Mouse (Mus musculus) fat pad, adult 2 months (tissue): ENCODE measurements around the gene Hivep2.

Source experiments
- DNase-seq: peaks from one replicate; pipeline ENCODE4 v3.0.0-alpha.2; 2011; ENCODE audit warnings: low read depth, low spot score; ENCODE audit errors: extremely low read depth

Hivep2 gene

DNA sequence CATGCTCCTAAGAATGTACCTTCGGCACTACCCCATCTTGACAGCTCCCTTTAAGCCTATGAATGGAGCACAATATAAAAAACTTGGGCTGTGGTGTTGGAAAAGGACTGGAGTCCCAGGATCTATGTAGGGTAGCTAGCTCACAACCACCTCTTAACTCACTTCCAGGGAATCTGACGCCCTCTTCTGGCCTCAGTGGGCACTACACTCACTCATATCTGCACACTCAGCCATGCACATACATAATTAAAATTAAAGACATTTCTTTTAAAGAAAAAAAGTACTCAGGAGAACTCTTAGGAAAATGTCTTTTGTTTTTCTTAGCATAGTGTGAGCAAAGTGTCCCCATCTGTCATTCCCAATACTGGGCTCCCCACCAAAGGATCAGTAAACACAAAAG lies 81.1 kb downstream of the Hivep2 start:
- no peak for DNase-seq

DNA sequence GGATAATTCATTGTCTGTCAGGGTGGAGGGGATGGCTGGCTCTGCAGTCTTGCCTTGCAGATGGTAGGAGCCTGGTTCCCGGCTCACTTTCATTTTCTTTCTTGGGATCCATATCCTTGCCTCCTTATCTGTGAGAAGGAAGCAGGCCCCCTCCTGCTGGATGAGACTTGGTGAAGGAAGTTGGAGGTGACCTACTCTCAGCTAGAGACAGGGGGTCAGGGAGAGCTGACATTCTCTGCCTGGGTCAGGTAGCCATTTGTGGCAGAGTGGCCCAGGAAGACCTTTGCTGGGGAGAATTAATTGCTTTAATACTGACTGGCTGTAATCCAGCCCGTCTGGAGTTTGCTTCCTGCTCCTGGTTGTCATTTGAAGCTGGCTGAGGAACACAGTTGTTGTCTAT lies 81.8 kb downstream of the Hivep2 start:
- no peak for DNase-seq

DNA sequence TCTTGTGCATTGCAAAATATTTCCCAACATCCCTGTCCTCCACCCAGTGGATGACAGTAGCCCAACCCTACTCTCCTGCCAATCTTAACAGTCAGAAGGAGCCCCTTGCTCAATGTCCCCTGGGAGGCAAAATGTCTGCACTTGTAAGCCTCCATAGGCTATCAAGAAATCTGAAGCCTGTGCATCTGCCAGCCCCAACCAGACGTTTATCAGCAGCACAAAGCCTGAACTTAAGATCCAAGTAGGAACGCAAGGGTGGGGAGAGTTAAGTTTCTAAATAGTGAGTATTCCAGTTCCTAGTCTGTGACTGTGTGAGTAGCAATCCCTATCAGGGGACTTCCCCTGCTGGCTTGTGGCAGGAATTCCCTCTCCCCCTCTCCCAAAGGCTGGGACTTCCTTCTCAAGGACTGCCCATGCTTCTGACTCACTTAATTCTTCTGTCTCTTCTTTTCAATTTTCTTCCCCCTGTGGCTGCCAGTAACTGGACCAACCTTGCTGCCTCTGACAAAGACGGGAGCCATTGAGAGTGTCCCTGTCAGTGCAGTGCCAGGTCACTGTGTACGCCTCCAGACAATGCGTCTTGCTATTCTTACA lies 82.5 kb downstream of the Hivep2 start:
- peak; percentile 74 for DNase-seq

DNA sequence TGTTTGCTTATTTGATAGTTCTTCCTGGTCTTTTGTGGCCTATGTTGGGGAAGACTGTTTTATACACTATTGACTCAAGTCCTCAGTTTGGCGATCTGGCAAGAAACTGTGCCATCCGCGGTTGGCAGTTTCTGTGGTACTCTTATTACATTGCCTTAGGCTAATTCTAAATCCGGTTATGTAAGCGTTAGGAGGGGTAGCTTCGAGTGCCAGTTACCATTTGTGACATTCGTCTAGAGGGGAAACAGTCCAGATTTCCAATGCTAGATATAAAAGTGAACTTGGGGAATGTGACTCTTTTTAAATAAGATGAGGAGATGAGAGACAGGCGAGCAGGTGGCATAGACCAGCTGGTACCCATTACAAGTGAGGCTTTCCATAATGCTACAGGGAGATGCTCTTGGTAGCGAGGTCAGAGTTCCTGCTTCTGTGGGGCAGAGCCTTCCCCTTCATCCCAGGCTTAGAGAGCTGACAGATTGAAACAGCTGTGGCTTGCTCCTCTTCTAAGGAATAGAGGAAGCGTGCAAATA lies 83.1 kb downstream of the Hivep2 start:
- DNase-seq: no peak

DNA sequence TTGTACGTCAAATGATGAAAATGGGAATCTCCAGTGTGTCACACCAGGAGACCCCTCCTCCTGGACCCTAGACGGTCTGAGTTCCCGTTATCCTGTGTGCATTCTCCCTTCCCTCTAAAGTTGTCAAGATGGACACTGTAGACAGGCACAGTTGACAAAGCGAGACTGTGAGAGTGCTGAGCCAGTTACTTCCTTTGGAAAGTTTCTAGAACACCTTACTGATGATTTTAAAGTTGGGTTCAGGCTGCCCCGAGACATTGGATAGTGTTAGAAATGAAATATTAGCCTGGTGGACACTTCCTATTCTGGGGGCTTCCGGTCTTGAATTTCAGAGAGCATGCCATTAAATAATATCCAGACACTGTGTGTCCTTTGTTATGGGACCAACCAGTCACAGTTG lies 83.8 kb downstream of the Hivep2 start:
- DNase-seq: no peak

DNA sequence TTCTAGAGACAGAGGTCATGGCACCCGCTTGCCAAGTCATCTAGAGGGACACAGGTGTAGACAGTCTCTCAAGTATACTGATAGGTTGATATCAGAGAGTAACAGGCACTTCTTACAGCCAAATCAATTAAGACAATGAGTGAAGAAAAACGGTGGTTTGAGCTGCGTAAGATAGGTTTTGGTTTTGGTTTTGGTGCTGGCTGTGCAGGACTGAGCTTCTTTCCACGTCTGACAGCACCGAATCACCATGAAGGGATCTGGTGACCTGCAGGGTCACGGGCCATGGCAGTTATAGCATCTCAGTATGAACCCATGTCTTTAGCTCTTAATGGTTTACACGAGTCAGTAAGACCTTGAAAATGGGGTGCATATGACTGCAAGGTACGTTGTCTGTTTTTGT lies 84.7 kb downstream of the Hivep2 start:
- no peak for DNase-seq

DNA sequence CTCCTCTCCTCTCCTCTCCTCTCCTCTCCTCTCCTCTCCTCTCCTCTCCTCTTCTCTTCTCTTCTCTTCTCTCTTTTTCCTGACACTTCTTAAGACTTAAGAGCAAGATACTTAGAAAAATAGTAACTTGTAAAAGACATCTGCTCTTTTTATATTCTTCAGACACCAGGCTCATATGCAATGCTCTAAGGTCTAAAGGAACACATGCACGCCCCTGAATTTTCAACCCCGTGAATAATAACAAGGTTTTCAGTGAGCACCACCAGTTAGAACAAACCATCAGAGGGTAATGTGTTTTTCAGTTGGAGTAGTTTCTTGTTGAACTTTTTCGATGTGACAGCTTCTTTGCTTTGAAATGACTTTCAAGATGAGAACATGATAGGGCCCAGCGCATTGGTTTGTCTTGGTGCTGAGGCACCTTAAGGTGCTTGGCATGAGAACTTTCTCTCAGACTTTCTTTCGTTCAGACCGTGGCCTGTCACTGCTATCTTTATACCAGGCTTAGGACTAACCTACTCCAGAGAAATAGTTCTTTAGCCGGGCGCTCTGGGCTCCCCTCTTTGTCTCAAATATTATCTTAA lies 86.3 kb downstream of the Hivep2 start:
- no peak for DNase-seq

DNA sequence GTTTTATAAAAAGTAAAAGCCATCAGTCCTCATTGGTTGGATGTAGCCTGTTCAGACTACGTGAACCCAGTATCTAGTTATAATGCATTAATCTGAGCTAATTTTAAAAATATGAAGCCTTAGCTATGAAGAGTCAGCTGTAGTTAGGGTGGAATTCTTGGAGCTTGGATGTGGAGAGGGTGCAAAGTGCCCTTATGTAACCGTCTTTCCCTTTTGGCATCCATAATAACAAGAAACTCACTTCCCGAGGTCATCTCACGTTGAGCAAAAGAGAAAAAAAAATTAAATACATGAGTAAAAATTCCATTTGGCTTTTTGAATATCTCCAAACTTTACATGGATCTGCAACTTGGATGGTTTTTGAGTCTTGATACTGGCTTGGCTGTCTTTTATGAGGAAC lies 89.0 kb downstream of the Hivep2 start:
- DNase-seq: no peak

DNA sequence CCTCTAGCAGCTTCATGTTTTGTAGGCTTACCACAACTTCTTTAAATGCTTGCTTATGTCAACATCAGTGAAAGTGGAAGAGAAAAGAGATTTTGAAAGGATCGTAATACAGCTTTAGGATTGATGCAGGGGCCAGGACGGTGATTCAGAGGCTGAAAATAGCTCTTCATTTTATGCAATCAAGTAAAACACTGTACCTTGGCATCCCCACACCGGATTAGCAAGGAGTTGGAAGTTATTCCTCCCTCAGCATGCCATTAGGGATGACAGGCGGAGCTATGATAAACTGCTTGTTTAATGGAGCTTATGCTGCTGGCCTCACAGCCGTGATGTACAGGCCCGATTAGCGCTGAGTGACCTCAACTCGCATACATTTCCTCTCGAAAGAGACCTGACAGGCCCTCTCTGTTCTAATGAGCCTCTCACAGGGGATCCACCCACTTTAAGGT lies 89.7 kb downstream of the Hivep2 start:
- no peak for DNase-seq

DNA sequence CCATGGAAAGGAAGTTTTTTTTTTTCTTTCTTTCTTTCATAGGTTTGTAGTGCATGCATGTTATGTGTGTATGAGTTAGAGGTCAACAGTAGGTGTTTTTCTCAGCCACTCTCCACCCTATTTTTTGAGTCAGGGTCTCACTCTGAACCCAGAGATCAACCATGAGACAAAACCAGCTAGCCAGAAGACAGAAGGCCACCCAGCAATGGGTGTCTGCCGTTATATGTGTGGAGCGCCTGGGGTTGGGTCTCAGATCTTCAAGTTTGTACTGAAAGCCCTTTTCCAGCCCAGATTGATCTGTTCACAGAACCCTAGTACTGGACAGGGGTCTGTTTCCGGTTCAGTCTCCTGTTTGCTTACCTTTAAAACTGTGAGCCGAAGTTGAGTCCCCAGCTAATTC lies 90.2 kb downstream of the Hivep2 start:
- DNase-seq: no peak

DNA sequence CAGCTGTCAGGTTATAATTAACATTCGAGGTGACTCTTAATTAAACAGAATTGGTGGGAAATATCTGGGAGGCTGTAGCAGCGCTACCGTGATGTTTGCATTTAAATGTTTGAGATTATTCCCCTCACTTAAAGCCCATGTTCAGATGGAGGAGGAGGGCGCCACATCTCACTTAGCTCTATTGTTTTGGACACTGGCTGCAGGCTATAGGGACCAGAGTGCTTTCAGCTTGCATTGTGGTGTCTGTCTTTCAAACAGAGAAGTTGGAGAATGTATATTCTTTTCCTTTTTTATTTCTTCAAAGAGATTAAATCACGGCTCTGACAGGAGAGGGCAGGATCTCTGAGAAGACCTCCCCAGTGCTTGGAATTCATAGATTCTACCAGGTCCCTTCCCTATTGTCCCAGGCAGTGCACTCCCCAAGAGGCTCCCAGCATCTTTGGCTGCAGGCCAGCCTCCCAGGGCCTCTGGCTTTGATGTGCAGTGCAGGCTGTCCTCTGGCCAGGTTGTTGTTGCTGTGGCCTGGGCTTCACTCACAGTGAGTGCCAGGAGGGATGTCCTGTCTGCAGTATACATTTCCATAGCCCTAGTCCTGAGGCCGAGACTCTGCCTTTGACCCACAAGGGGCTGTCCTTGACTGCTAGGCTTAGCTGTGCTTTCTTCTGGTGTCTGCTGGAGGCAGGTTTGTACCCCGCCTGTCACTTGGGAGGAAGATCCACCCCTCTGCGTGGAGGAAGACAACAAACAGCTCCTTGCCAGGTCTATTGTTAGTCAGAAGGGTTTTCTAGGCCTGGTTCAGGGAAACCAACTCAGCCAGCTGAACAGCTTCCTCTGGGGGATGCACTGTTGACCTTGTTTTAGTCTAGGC lies 90.9 kb downstream of the Hivep2 start:
- DNase-seq: no peak

DNA sequence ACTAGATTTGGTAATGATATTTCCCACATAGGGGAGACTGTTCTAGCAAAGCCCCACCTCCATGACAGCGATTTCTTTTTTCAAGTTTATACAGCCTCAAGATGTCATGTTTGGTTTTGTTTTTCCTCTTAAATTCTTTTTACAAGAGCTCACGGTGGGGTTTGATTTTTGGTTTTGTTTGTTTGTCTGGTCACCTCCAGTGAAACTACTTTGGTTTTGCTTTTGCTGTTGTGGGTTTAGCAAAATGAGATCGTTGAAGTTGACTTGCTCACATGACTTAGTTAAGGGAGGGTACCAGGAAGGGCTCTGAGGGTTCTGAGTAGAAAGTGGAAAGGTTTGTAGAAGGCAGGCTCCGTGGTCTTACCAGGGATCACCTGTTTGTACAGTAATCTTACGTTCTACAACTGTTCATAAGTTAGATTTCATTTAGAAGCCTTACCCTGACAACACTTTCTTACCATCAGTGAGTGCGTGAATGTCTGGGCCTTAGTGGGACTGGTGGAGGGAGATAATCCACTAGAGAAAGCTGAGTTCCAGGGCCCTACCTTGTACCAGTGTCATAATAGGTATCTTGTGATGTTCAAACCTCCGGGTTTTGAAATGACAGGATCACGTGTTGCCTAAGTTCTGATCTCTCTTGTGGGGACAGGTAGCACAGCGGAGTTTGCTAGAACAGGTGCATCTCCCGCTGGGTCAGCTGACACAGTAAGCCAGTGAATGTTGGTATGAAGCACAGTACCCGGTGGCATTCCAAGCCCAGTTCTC lies 92.1 kb downstream of the Hivep2 start:
- DNase-seq: no peak

DNA sequence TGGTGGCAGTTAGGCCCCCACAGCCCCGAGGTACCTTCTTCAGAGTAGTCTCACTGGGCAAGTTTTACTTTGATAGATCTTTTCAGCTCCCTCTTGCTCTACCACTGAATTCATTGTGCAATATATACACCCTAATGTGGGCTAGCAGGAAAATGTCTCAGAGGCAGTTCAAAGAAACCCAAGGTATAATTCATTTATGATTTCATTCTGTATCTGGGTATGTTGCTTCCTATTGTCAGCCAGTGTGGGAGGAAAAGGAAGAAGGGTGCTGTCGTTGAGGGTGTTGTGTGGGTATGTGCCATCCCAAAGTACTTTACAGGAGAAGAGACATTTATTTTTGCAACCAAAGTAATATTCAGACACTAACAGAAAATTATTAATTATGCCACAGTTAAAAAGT lies 92.9 kb downstream of the Hivep2 start:
- DNase-seq: no peak

DNA sequence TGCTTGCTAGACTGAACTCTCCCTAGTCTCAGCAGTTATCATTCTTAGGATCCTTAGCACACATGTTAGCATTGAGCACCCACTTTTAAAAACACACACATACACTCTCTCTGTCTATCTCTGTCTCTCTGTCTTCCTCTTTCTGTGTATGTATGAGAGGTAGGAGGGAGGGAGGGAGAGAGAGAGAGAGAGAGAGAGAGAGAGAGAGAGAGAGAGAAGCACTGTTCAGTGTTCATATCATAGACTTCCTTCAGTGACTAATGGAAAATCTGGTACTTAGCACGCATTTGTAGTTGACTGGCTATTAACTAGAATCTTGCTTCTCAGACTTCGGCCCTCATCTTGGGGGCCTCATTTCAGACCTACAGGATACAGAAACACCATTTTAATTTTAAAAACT lies 93.7 kb downstream of the Hivep2 start:
- no peak for DNase-seq

DNA sequence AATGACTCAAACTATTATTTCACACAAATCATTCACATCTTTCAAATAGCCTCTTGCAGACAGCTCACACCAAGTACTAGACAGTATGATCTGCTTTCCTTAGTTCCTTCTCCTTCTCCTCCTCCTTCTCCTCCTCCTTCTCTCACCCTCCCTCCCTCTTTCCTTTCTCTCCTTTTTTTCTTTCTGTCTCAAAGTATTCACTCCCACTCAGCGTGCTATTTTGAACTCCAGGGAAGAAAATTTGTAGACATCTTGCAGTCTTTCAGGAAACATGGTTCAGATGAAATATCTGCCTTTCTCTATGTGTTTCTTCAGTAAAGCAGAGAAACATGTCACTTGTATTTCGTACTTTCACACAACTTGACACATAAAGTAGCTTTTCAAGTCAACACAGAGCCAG lies 94.4 kb downstream of the Hivep2 start:
- no peak for DNase-seq

DNA sequence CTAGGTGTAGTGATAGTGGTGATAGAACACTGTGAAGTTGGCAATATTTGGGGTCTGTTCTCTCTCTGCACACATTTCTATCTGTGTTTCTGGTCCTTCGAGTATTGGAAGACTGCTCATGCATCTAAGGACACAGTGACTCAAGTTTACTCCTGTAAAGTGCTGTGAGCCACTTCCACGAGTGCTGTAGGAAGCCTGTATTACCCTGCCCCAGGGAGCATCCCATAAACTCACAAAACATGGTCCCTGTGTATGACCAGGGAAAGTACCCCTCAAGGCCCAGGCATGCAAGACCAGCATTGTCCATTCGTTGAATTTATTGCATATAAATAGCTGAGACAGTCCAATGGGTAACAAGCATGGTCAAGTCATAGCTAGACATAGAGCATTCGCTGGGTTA lies 97.4 kb downstream of the Hivep2 start:
- DNase-seq: no peak

DNA sequence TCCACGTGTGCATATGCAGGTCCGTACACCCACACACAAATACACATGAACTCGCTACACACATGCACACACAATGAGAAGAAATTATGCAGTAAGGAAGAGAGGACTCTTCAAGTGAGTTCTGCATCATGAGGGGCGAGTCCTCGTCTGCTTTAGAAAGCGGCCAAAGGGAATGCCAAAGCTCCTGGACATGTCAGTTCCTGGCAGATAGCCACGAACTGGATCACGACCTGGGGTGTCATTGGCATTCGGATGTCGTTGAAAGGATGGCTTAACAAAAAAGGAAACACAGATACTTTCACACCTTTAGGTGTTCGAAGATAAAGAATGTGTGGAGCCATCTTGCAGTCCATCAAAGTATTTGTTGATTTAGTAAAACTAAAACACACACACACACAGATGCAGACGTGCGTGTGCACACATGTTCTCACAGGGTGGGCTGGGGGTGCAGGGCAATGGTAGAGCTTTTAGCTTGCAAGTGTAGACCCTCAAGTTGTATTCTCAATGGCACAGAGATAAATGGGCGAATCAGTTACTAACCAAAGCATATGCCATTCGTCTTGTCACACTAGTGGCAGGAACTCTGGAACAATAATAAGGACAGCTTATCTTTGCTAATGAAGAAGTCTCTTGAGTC lies 99.0 kb downstream of the Hivep2 start:
- DNase-seq: no peak

DNA sequence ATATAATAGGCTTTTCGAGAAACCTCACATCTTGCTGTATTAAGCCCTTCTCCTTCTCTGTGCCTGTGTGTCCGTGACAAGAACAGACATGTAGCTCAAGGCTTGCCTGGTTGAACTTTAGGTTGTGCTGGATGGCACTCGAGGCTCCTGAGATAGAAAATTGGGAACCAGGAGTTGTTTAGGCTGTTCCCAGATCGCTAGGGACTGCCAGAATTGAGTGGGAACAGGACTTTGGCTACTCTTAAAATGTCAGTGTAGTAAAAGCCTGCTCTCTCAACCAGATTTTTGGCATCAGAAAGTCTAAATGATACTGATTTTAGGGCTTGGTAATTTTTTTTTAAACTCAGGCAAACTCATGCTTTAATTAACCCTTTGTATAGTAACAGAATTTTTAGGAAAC lies 101.9 kb downstream of the Hivep2 start:
- DNase-seq: no peak

DNA sequence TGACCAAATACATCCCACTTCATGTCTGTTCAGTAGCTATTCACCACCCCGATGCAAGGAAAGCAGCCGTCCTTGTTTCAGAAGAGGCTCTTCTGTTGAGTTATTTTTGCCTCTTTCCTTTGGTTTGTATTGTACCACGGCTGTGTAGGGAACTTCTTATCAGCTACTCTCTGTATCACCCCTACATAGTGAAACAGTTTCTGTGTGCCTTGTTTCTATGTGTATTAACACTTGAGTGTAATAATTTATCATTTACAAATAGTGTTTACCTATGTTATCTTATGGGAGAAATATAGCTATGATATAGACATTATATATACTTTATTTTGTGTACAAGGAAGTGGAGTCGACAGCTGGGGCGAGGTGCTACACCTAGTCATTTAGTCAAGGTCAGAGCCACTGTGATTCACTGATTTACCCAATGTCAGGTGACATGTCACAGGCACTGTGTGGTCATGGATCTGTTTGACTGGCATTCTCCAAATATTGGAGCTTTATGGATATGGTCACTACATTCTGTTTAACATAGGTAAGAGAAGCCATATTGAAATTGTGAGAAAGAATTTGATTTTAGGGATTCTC lies 104.7 kb downstream of the Hivep2 start:
- no peak for DNase-seq

DNA sequence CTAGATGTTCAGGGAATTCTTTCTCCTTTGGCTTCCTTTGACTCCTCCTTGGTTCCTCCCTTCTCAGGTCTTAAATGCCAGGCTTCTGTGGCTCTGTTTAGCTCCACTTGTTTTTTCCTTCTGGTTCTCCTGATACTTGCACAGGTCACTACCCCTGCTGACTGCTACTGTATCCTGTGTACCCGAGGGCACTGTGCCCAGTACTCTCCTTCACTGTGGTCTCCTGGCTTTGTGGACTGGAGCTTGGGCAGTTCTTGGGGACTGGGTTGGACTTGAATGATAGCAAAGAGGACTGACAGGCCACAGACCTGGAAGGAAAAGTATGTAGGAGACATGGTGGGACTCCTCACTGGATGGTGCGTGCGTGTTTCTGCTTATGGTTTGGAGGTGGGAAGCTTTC lies 106.6 kb downstream of the Hivep2 start:
- DNase-seq: no peak

DNA sequence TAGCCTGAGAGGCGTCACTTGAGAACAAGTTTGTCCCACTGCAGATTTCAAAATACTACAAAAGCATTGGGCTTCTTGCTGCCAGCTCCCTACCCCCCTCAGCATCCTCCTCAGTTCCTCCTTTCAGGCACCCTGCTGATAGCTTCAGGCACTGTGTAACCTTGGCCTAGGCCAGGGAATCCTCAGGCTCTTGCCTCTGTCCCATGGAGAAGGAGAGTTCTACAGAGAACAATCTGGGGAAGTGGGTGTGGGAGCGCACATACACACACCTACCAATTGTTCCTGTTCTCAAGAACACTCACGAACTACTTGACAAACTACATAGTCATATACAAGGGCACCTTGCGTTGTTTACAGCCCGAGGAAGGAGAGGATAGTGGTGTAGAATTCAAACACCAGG lies 109.9 kb downstream of the Hivep2 start:
- no peak for DNase-seq
